Mouse (Mus musculus) brain, embryonic 14.5 days (tissue): ENCODE data around the gene Eif2ak1.

Experiments
- CTCF ChIP-seq: fragments of 200-500 bp; IDR thresholded peaks from 2 replicates; pipeline ENCODE4 v1.5.1; 2012; ENCODE audit warnings: inconsistent platforms, mild to moderate bottlenecking, moderate library complexity, borderline replicate concordance; ENCODE audit not compliant: insufficient read depth, insufficient read length; ENCODE audit errors: extremely low read depth
- POLR2A ChIP-seq: fragments of 200-500 bp; IDR thresholded peaks from 2 replicates; pipeline ENCODE4 v1.6.1; 2012; ENCODE audit warnings: mild to moderate bottlenecking, inconsistent platforms, borderline replicate concordance; ENCODE audit not compliant: poor library complexity, insufficient read depth, insufficient read length, severe bottlenecking; ENCODE audit errors: extremely low read depth

GRCm38 (mm10) chr5:143890741-143891140 lies 73.2 kb downstream of the Eif2ak1 start:
- TF ChIP-seq CTCF (no peak), POLR2A (no peak)
